Mouse (Mus musculus) heart, postnatal 10 days (tissue): Measurements from ENCODE around the gene Olfr1020. TPM values are rescaled to one million over a fixed set of nuclear protein-coding genes. Genes with fewer than 3 reads are reported as not detected.

Experiments
- DNase-seq, 2 experiments: peaks; one replicate each; pipeline ENCODE4 v3.0.0; 2021
- intact Hi-C: fragments of 180-260 bp; cut with DNase I; formaldehyde crosslinking; loops from one replicate; pipeline ENCODE4 v1.15.1; 2025
- total RNA-seq, 2 experiments: library from RNA; stranded (reverse); gene quantifications; 2 replicates each; pipeline ENCODE4 v1.2.3; 2021

Gene Olfr1020
- not detected for total RNA-seq

DNA sequence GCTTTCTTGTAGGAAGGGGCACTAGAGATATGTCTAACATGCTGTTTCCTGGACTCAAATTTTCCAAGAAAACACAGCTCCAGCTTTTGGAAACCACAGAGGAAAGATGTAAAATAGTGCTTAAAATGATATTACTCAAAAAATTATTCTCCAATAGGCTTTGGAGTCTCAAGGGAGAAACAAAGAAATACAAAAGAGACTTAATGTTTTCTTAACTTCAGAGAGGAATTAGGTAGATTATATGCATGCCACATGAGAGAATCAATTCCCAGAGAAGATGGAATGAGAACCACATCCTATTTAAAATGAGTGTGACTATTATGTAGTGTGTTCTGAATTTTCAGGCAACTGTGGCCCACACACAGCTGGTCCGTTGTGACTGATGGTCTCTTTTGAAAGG, at the start of gene Olfr1020:
Gene Olfr1020 (plus strand): TSS at position 301 of the 400 bp plus-strand sequence.
- intact Hi-C loops, result no loop called here
- DNase-seq, result no peak

DNA sequence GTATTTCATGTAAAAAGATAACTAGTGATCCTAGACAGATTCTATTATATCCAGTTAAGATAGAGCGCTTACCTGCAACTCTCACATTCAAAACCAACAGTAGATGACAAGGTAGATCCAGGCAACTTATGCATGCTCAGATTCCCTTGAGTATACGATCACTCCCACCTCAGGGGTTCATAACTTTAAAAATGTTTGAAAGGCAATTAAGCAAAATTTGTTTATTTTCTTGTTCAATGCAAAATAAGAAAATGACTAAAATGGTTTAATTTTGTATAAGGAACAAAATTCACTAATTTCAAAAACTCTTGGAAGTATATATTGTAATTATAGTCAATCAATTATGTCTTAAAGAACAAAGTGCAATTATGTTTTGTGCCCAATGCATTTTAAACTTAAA, 44.4 kb upstream of the Olfr1020 start, which contains the start of gene Olfr1016:
Gene Olfr1016 (minus strand): TSS at position 101 of the 400 bp plus-strand sequence.
- intact Hi-C loops, result no loop called here
- DNase-seq, result no peak

DNA sequence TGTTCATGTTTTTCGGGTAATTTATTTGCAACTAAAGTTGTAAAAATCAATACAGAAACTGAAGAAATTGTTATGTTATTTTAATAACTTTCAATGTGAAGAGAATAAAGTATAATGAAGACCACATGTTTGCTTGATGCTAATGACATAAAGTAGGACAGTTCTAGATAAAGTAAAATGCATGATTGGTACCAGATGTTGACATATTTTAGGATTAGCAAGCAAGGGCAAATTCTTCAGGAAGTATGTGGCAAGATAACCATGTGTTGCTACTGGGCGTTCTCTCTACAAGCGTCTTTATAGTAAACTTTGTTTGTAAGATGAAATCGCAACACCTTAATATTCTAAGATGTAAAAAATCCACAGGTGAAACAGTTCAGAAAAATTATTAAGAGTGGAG, 42.3 kb upstream of the Olfr1020 start:
- no peak for DNase-seq
- intact Hi-C loops, result no loop called here

DNA sequence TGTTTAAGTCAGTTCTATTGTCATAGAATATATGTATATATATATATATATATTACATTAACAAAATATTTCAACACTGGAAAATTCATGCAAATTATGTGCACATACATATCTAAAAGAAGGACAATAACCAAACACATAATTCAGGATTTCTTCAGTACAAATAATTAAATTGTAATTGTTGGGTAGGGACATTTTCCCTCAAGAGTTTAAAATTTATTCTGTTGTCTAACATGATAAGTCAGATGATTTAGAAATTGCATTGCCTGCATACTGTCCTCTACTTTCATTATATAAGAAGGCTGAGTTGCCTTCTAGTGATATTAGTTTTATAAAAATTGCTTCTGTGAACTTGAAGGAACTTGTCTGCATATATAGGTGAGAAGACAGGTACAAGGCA, 28.7 kb upstream of the Olfr1020 start, which contains the start of gene Olfr1018:
Gene Olfr1018 (plus strand): TSS at position 301 of the 400 bp plus-strand sequence.
- intact Hi-C loops, result no loop called here
- DNase-seq, result no peak

DNA sequence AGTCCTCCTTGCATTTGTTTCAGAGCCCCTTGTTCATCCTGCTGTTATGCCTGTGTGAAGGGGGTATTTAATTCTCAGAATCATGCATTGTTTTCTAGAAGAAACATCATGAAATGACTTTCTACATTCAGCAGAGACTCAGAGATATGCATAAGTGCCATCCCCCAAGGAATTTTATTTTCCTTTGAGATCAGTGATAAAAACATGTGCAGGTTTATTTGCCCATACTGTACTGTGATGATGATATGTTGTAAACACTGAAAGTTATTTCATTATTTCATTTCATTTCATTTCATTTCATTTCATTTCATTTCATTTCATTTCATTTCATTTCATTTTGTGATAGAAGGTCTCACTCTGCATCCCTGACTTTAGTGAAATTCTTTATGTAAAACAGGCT, 1.4 kb upstream of the Olfr1020 start, which contains the start of gene Olfr1019:
Gene Olfr1019 (minus strand): TSS at position 101 of the 400 bp plus-strand sequence.
- intact Hi-C loops, result no loop called here
- DNase-seq, result no peak

DNA sequence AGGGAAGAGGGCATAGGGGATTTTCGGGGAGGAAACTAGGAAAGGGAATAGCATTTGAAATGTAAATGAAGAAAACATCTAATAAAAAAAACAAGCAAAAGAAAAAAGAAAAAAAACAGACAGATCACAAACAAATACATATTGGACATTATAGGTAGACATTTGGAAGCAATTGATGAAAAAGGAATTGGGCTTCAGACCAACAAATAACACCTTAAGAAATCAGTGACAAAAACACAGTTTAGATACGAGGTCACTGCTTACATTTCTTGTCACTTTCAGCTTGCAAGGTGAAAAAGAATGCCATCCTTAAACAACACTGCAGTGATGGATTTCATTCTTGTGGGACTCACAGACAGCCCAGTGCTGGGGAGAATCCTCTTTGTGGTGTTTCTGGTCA, 21.5 kb downstream of the Olfr1020 start, which contains the start of gene Olfr1022:
Gene Olfr1022 (plus strand): TSS at position 301 of the 400 bp plus-strand sequence.
- intact Hi-C loops, result no loop called here
- DNase-seq, result no peak

DNA sequence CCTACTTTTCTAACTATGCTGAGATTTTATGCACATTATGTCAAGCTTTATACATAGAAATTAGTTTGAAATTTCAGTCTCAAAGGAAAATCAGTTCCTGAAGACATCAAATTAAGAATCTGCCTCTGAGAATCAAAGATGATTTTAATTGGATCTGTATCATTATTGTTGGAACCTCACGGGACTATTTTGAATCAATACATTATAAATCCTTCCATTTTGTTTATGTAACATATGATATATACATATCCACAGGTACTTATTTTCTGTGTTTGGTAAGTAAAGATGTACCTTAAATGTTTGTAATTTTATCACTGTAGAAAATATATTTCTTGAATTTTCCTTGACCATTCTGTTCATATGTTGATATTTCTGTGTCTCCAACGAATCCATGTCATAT, 38.5 kb downstream of the Olfr1020 start, which contains the start of gene Olfr1023:
Gene Olfr1023 (plus strand): TSS at position 301 of the 400 bp plus-strand sequence.
- intact Hi-C loops, result no loop called here

More for the DNA sequence above, 38.5 kb downstream of the Olfr1020 start, which contains the start of gene Olfr1023:
- DNase-seq, result no peak

Other genes starting within 250 kb of the Olfr1020 start
- gene Olfr1000, start 235.1 kb upstream of the Olfr1020 start, total RNA-seq, result not detected
- not detected for gene Olfr1002, start 196.3 kb upstream of the Olfr1020 start, total RNA-seq
- not detected for gene Olfr154, start 182.6 kb upstream of the Olfr1020 start, total RNA-seq
- gene Olfr1006, start 168.3 kb upstream of the Olfr1020 start, total RNA-seq, result not detected
- gene Olfr1008, start 157.6 kb upstream of the Olfr1020 start, total RNA-seq, result not detected
- not detected for gene Olfr1009, start 131.6 kb upstream of the Olfr1020 start, total RNA-seq
- not detected for gene Olfr1012, start 84.3 kb upstream of the Olfr1020 start, total RNA-seq
- gene Olfr1013, start 79.9 kb upstream of the Olfr1020 start, total RNA-seq, result not detected
- not detected for gene Olfr1014, start 74.3 kb upstream of the Olfr1020 start, total RNA-seq
- gene Olfr1015, start 65.0 kb upstream of the Olfr1020 start, total RNA-seq, result not detected
- gene Olfr1016, start 44.5 kb upstream of the Olfr1020 start, total RNA-seq, result not detected
- not detected for gene Olfr1018, start 28.6 kb upstream of the Olfr1020 start, total RNA-seq
- gene Olfr1019, start 1.5 kb upstream of the Olfr1020 start, total RNA-seq, result not detected
- gene Olfr1022, start 21.6 kb downstream of the Olfr1020 start, total RNA-seq, result not detected
- gene Olfr1023, start 38.6 kb downstream of the Olfr1020 start, total RNA-seq, result not detected
- not detected for gene Olfr1024, start 58.0 kb downstream of the Olfr1020 start, total RNA-seq
- gene Olfr1025-ps1, start 68.2 kb downstream of the Olfr1020 start, total RNA-seq, result not detected
- gene Olfr1026, start 74.5 kb downstream of the Olfr1020 start, total RNA-seq, result not detected
- gene Olfr1028, start 103.4 kb downstream of the Olfr1020 start, total RNA-seq, result not detected
- not detected for gene Olfr1029, start 126.9 kb downstream of the Olfr1020 start, total RNA-seq
- gene Olfr1030, start 132.2 kb downstream of the Olfr1020 start, total RNA-seq, result not detected
- gene Olfr1031, start 143.3 kb downstream of the Olfr1020 start, total RNA-seq, result not detected
- gene Olfr1032, start 158.5 kb downstream of the Olfr1020 start, total RNA-seq, result not detected
- gene Olfr1033, start 173.6 kb downstream of the Olfr1020 start, total RNA-seq, result 1 to 10 TPM; 1.2 to 8.1 TPM
- gene Olfr1034, start 198.8 kb downstream of the Olfr1020 start, total RNA-seq, result under 1 TPM; 0.10 to 0.17 TPM
- not detected for gene Olfr1036, start 227.0 kb downstream of the Olfr1020 start, total RNA-seq
- gene Olfr1037, start 240.4 kb downstream of the Olfr1020 start, total RNA-seq, result not detected